Mouse (Mus musculus): Measurements from ENCODE around the gene Vps53. TPM values are rescaled to one million over a fixed set of nuclear protein-coding genes. Genes with fewer than 3 reads are reported as not detected.
"Not testable (repeated sequence)": the region's sequence is repeated elsewhere in the genome, so short reads cannot be mapped to it uniquely, and the experiment has no call there.

Gene Vps53
- 10.1 and 28.1 TPM in 2 replicates for total RNA-seq (2015; ENCODE audit: low replicate concordance)
- 6.0 and 7.3 TPM in 2 replicates for total RNA-seq (2017; ENCODE audit: low replicate concordance)

GRCm38 (mm10) chr11:76179495-76180145 lies at the start of gene Vps53, which contains the start of gene Fam57a:
Gene Vps53 (minus strand): TSS chr11:76179647.
Gene Fam57a (plus strand): TSS chr11:76179671.
- peak; percentile 90 for ATAC-seq (replicated peaks; ENCODE audit: low FRiP score, poor library complexity, severe bottlenecking)

- no peak for ATAC-seq (replicated peaks; ENCODE audit: low FRiP score, poor library complexity, severe bottlenecking)
These were observed 45.6 kb upstream of the Vps53 start for GRCm38 (mm10) chr11:76225051-76225450.

- ATAC-seq (replicated peaks; ENCODE audit: low FRiP score, poor library complexity, severe bottlenecking) = no peak
These were observed 45.2 kb upstream of the Vps53 start for GRCm38 (mm10) chr11:76224631-76225030.

GRCm38 (mm10) chr11:76217390-76217800 lies 37.9 kb upstream of the Vps53 start, which contains the start of the genes Dbil5 and Gemin4:
Gene Dbil5 (plus strand): TSS chr11:76217608.
Gene Gemin4 (minus strand): TSS chr11:76217664.
- peak; percentile 98 for ATAC-seq (replicated peaks; ENCODE audit: low FRiP score, poor library complexity, severe bottlenecking)

GRCm38 (mm10) chr11:76216681-76217389 lies 37.4 kb upstream of the Vps53 start:
- peak; percentile 3; the same call in 1 of the 2 replicates for ATAC-seq (replicated peaks; ENCODE audit: low FRiP score, poor library complexity, severe bottlenecking)

GRCm38 (mm10) chr11:76216049-76216540 lies 36.6 kb upstream of the Vps53 start:
- ATAC-seq (replicated peaks; ENCODE audit: low FRiP score, poor library complexity, severe bottlenecking) = no peak

GRCm38 (mm10) chr11:76215011-76215410 lies 35.6 kb upstream of the Vps53 start:
- no peak for ATAC-seq (replicated peaks; ENCODE audit: low FRiP score, poor library complexity, severe bottlenecking)

GRCm38 (mm10) chr11:76213841-76214240 lies 34.4 kb upstream of the Vps53 start:
- ATAC-seq (replicated peaks; ENCODE audit: low FRiP score, poor library complexity, severe bottlenecking) = no peak

GRCm38 (mm10) chr11:76211595-76211994 lies 32.1 kb upstream of the Vps53 start:
- ATAC-seq (replicated peaks; ENCODE audit: low FRiP score, poor library complexity, severe bottlenecking) = not testable (repeated sequence)

GRCm38 (mm10) chr11:76210228-76210985 lies 31.0 kb upstream of the Vps53 start:
- ATAC-seq (replicated peaks; ENCODE audit: low FRiP score, poor library complexity, severe bottlenecking) = no peak

GRCm38 (mm10) chr11:76206793-76207192 lies 27.3 kb upstream of the Vps53 start:
- ATAC-seq (replicated peaks; ENCODE audit: low FRiP score, poor library complexity, severe bottlenecking) = no peak

GRCm38 (mm10) chr11:76201761-76202674 lies 22.6 kb upstream of the Vps53 start:
- ATAC-seq (replicated peaks; ENCODE audit: low FRiP score, poor library complexity, severe bottlenecking) = peak; percentile 97

- ATAC-seq (replicated peaks; ENCODE audit: low FRiP score, poor library complexity, severe bottlenecking) = no peak
These were observed 17.6 kb upstream of the Vps53 start for GRCm38 (mm10) chr11:76196977-76197469.

- no peak for ATAC-seq (replicated peaks; ENCODE audit: low FRiP score, poor library complexity, severe bottlenecking)
These were observed 17.0 kb upstream of the Vps53 start for GRCm38 (mm10) chr11:76196275-76196976.

GRCm38 (mm10) chr11:76186908-76187307 lies 7.5 kb upstream of the Vps53 start:
- no peak for ATAC-seq (replicated peaks; ENCODE audit: low FRiP score, poor library complexity, severe bottlenecking)

GRCm38 (mm10) chr11:76183745-76184144 lies 4.3 kb upstream of the Vps53 start:
- no peak for ATAC-seq (replicated peaks; ENCODE audit: low FRiP score, poor library complexity, severe bottlenecking)

GRCm38 (mm10) chr11:76180146-76180540 lies 696 bp upstream of the Vps53 start:
- no peak for ATAC-seq (replicated peaks; ENCODE audit: low FRiP score, poor library complexity, severe bottlenecking)
